8 mouse cellular contexts compared by ENCODE assay signal in the genomic region with DNA sequence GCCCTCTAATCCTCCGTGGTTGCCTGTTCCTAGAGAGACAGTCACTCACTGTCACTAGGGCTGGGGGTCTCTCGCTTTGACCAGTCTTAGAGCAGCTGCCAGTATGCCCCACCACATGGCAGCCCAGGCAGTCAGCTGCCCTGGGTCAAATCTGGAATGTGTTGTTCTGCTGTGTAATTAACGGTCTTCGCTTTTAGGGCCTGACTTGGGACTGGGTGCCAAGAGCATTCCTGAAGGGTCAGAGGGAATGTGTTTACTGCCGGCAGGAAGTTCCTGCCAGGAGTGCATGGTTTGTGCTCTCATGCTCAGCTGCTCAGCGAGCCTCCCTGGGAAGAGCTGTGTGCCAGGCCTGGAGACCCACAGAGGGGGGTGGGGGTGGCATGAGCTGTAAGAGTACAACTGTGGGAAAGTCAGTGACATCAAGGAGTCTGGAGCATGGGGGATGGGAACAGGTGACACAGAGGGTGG.
DNase-seq lines count a peak whose midpoint lies in the region; ATAC-seq and TF ChIP-seq lines count a peak whose summit lies in the region.

No protein-coding gene starts in this region.

- no peak for ATAC-seq in intestine, embryonic 15.5 days
- no peak for ATAC-seq in intestine, postnatal 0 days
- peak; percentile 84 for ATAC-seq in forebrain, postnatal 0 days
- ATAC-seq in granulocyte monocyte progenitor cell, adult 5-6 weeks (replicated peaks; ENCODE audit: poor library complexity, severe bottlenecking) = no peak

- 0 out of 2 replicates have a peak overlapping the region, but pooled peaks have one; percentile 68 for H3K27ac ChIP-seq in intestine, embryonic 15.5 days
- no peak overlapping the region for H3K27ac ChIP-seq in intestine, postnatal 0 days (ENCODE audit: low read depth, low read length)
- no peak overlapping the region for H3K27ac ChIP-seq in forebrain, postnatal 0 days (ENCODE audit: low read depth, low read length)
- no peak overlapping the region for H3K27ac ChIP-seq in left cerebral cortex, adult 2 months
- H3K27ac ChIP-seq in thymus, adult 2 months (ENCODE audit: control insufficient read depth, insufficient read depth, low read length) = no peak overlapping the region

- H3K4me2 ChIP-seq in intestine, embryonic 15.5 days (replicated peaks) = no peak overlapping the region
- H3K4me2 ChIP-seq in intestine, postnatal 0 days (replicated peaks; ENCODE audit: low read depth) = no peak overlapping the region
- no peak overlapping the region for H3K4me2 ChIP-seq in forebrain, postnatal 0 days (ENCODE audit: low read depth)

- intact Hi-C loops in left cerebral cortex, adult 2 months (cut with DNase I) = no loop called here

- peaks cover 13% of the 10 kb centered on the region for H3K4me1 ChIP-seq in intestine, embryonic 15.5 days (replicated peaks)
- H3K4me1 ChIP-seq in intestine, postnatal 0 days (replicated peaks; ENCODE audit: control insufficient read depth, insufficient read depth, low read length) = 0 out of 2 replicates have a peak, but pooled peaks cover 16% of the 10 kb centered on the region
- H3K4me1 ChIP-seq in forebrain, postnatal 0 days (ENCODE audit: insufficient read depth) = peaks cover 2% of the 10 kb centered on the region; the same call in 1 of the 2 replicates
- peaks cover 14% of the 10 kb centered on the region for H3K4me1 ChIP-seq in thymus, adult 2 months (replicated peaks; ENCODE audit: control insufficient read depth, insufficient read depth, low read length)

- H3K27me3 ChIP-seq in intestine, embryonic 15.5 days (replicated peaks) = no peaks in the 10 kb centered on the region
- H3K27me3 ChIP-seq in intestine, postnatal 0 days (replicated peaks; ENCODE audit: control insufficient read depth, insufficient read depth, low read length) = no peaks in the 10 kb centered on the region
- no peaks in the 10 kb centered on the region for H3K27me3 ChIP-seq in forebrain, postnatal 0 days (ENCODE audit: insufficient read depth, low read length)
- H3K27me3 ChIP-seq in thymus, adult 2 months (ENCODE audit: control insufficient read depth, insufficient read depth, low read length) = no peaks in the 10 kb centered on the region

- no peak overlapping the region for H3K9ac ChIP-seq in intestine, embryonic 15.5 days
- H3K9ac ChIP-seq in intestine, postnatal 0 days (ENCODE audit: low read depth, low read length) = no peak overlapping the region
- H3K9ac ChIP-seq in forebrain, postnatal 0 days = no peak overlapping the region

- H3K4me3 ChIP-seq in intestine, embryonic 15.5 days (replicated peaks) = no peak overlapping the region
- H3K4me3 ChIP-seq in intestine, postnatal 0 days (ENCODE audit: low read depth, low read length) = no peak overlapping the region
- no peak overlapping the region for H3K4me3 ChIP-seq in forebrain, postnatal 0 days (ENCODE audit: low read depth, low read length)
- no peak overlapping the region for H3K4me3 ChIP-seq in left cerebral cortex, adult 2 months
- no peak overlapping the region for H3K4me3 ChIP-seq in thymus, adult 2 months (ENCODE audit: control insufficient read depth, insufficient read depth, low read length)

- no peak for TF ChIP-seq CTCF in intestine, postnatal 0 days (IDR thresholded peaks at IDR 0.05; ENCODE audit: low read depth)
- TF ChIP-seq CTCF in forebrain, postnatal 0 days (IDR thresholded peaks at IDR 0.05; ENCODE audit: low read depth) = no peak
- TF ChIP-seq CTCF in left cerebral cortex, adult 2 months (IDR thresholded peaks at IDR 0.05) = no peak
- TF ChIP-seq CTCF in thymus, adult 2 months (IDR thresholded peaks at IDR 0.05; ENCODE audit: borderline replicate concordance, control insufficient read depth, extremely low read depth, insufficient read depth, low read length, poor library complexity) = no peak

- H3K9me3 ChIP-seq in intestine, embryonic 15.5 days = no peaks in the 10 kb centered on the region
- H3K9me3 ChIP-seq in intestine, postnatal 0 days (ENCODE audit: control insufficient read depth) = no peaks in the 10 kb centered on the region
- peaks cover 6% of the 10 kb centered on the region; the same call in 1 of the 2 replicates for H3K9me3 ChIP-seq in forebrain, postnatal 0 days (ENCODE audit: low read length)

- peak; percentile 12 for DNase-seq in forebrain, postnatal 0 days
- peak; percentile 80 for DNase-seq in kidney, adult 18-20 months
- peak; percentile 44 for DNase-seq in lung, postnatal 14 days
- DNase-seq in left cerebral cortex, adult 2 months (ENCODE audit: extremely low spot score in 1 of 2, low spot score in 2 of 2) = no peak
- no peak for DNase-seq in thymus, adult 2 months

- H3K36me3 ChIP-seq in intestine, embryonic 15.5 days = no peaks in the 10 kb centered on the region
- H3K36me3 ChIP-seq in intestine, postnatal 0 days (ENCODE audit: control insufficient read depth, insufficient read depth) = no peaks in the 10 kb centered on the region
- no peaks in the 10 kb centered on the region for H3K36me3 ChIP-seq in forebrain, postnatal 0 days (ENCODE audit: insufficient read depth)
- no peaks in the 10 kb centered on the region for H3K36me3 ChIP-seq in thymus, adult 2 months (ENCODE audit: control insufficient read depth, insufficient read depth, low read length)

- TF ChIP-seq POLR2A in thymus, adult 2 months (IDR thresholded peaks at IDR 0.05; ENCODE audit: control insufficient read depth, extremely low read depth, insufficient read depth, low read length, poor library complexity) = no peak

- 22% methylated on average over 6 of the region's 6 CpGs for WGBS in intestine, embryonic 15.5 days
- 44% methylated on average over 6 of the region's 6 CpGs for WGBS in intestine, postnatal 0 days
- WGBS in forebrain, postnatal 0 days = 28% methylated on average over 6 of the region's 6 CpGs
- 83% methylated on average over 6 of the region's 6 CpGs for WGBS in thymus, adult 2 months

Comparison
In these comparisons a context has a peak if more than half of its experiments do, and no peak if none do; other contexts are left out.
1. DNase-seq: peak in forebrain, postnatal 0 days (single experiment), kidney, adult 18-20 months (single experiment) and lung, postnatal 14 days (single experiment); none in left cerebral cortex, adult 2 months (0 of 2) and thymus, adult 2 months (single experiment).